21 mouse cellular contexts compared by ENCODE assay signal in the genomic region with DNA sequence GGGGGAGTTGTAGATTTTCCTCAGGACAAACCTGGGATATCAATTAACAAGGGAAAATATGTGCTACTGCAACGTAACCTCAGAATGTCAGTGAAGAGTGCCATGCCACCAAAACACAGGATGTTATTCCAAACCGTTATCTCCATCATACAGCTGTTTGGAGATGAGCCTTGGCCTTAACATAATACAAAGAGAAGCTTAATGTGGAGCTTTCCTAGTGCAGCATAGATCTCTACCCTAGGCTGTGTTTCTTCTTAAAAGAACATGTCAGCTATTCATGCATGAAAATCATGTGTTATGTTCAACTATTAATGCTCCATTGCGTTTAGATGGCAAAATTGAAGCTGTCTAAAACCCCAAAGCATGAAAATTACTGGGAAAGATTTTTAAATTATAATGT.
DNase-seq lines count a peak whose midpoint lies in the region; ATAC-seq and TF ChIP-seq lines count a peak whose summit lies in the region.
"Had no signal": no experiment of that assay in that cellular context is flagged by ENCODE, and none has a peak within 500 bp of the region (broad histone marks: within the 10 kb centered on the region; RNA-seq: fewer than 3 reads in every experiment).

No protein-coding gene starts in this region.

- H3K4me3 ChIP-seq in heart, postnatal 0 days (ENCODE audit: low read depth, low read length) = no peak overlapping the region
- H3K4me3 ChIP-seq in midbrain, postnatal 0 days (ENCODE audit: low read depth, low read length) = no peak overlapping the region
- H3K4me3 ChIP-seq in midbrain, embryonic 11.5 days (ENCODE audit: low read depth, low read length) = no peak overlapping the region
- H3K4me3 ChIP-seq: embryonic facial prominence, embryonic 10.5 days; forebrain, embryonic 13.5 days; hindbrain, embryonic 15.5 days had no signal

- H3K27me3 ChIP-seq in heart, postnatal 0 days (ENCODE audit: control insufficient read depth, insufficient read depth, low read length) = no peaks in the 10 kb centered on the region
- no peaks in the 10 kb centered on the region for H3K27me3 ChIP-seq in midbrain, postnatal 0 days (ENCODE audit: insufficient read depth, low read length)
- no peaks in the 10 kb centered on the region for H3K27me3 ChIP-seq in midbrain, embryonic 11.5 days (ENCODE audit: control insufficient read depth, insufficient read depth, low read length)
- H3K27me3 ChIP-seq: forebrain, embryonic 13.5 days; hindbrain, embryonic 15.5 days had no signal

- H3K27ac ChIP-seq in heart, postnatal 0 days (ENCODE audit: low read depth) = no peak overlapping the region
- H3K27ac ChIP-seq in midbrain, postnatal 0 days (ENCODE audit: low read depth, low read length) = no peak overlapping the region
- H3K27ac ChIP-seq in midbrain, embryonic 11.5 days (ENCODE audit: low read depth, low read length) = no peak overlapping the region
- H3K27ac ChIP-seq: embryonic facial prominence, embryonic 10.5 days; forebrain, embryonic 13.5 days; hindbrain, embryonic 15.5 days had no signal

- TF ChIP-seq EP300 in heart, postnatal 0 days (IDR thresholded peaks at IDR 0.05; ENCODE audit: low read depth) = no peak

- H3K9me3 ChIP-seq in heart, postnatal 0 days (replicated peaks; ENCODE audit: control insufficient read depth, low read length) = no peaks in the 10 kb centered on the region
- H3K9me3 ChIP-seq in midbrain, postnatal 0 days (ENCODE audit: low read length) = no peaks in the 10 kb centered on the region
- H3K9me3 ChIP-seq in midbrain, embryonic 11.5 days (ENCODE audit: control insufficient read depth, low read length) = no peaks in the 10 kb centered on the region
- H3K9me3 ChIP-seq: embryonic facial prominence, embryonic 10.5 days; forebrain, embryonic 13.5 days; hindbrain, embryonic 15.5 days had no signal

- H3K4me1 ChIP-seq in heart, postnatal 0 days (ENCODE audit: control insufficient read depth, insufficient read depth) = no peaks in the 10 kb centered on the region
- no peaks in the 10 kb centered on the region for H3K4me1 ChIP-seq in midbrain, postnatal 0 days (ENCODE audit: insufficient read depth, low read length)
- no peaks in the 10 kb centered on the region for H3K4me1 ChIP-seq in midbrain, embryonic 11.5 days (ENCODE audit: control insufficient read depth, insufficient read depth, low read length)
- H3K4me1 ChIP-seq: forebrain, embryonic 13.5 days; hindbrain, embryonic 15.5 days had no signal

- DNase-seq in embryo, embryonic 9.5 days (ENCODE audit: extremely low spot score) = peak; percentile 4
- DNase-seq in embryo, embryonic 10 days (ENCODE audit: low spot score) = no peak
- DNase-seq in heart, postnatal 0 days (ENCODE audit: low spot score) = peak; percentile 8
- DNase-seq in heart, postnatal 36 days = no peak
- peak; percentile 2 for DNase-seq in lung, postnatal 25 days (ENCODE audit: low spot score)
- DNase-seq in lung, postnatal 14 days = no peak
- DNase-seq in midbrain, postnatal 0 days (ENCODE audit: low spot score) = no peak
- DNase-seq in midbrain, embryonic 11.5 days (ENCODE audit: low spot score, missing footprints) = no peak
- DNase-seq: adrenal gland, postnatal 10 days; B cell, adult 2 months; cerebellum, adult 11-12 months; cerebellum, adult 9-10 months; cerebellum, postnatal 25 days; forebrain, postnatal 0 days; gastrocnemius, postnatal 14 days had no signal

- no peak for ATAC-seq in heart, postnatal 0 days (ENCODE audit: insufficient read depth, low read depth)
- ATAC-seq in midbrain, postnatal 0 days (ENCODE audit: low FRiP score) = peak; percentile 54; the same call in 1 of the 2 replicates
- no peak for ATAC-seq in midbrain, embryonic 11.5 days (ENCODE audit: low FRiP score)
- ATAC-seq: CD4-positive, CD25-positive, alpha-beta regulatory T cell, adult 4 months; forebrain, embryonic 13.5 days; forebrain, postnatal 0 days had no signal

- no peak overlapping the region for H3K9ac ChIP-seq in heart, postnatal 0 days (replicated peaks; ENCODE audit: low read depth, low read length)
- H3K9ac ChIP-seq in midbrain, postnatal 0 days (replicated peaks; ENCODE audit: low read length, poor library complexity, severe bottlenecking) = no peak overlapping the region
- no peak overlapping the region for H3K9ac ChIP-seq in midbrain, embryonic 11.5 days (ENCODE audit: low read length)
- H3K9ac ChIP-seq: forebrain, embryonic 13.5 days; forebrain, postnatal 0 days; hindbrain, embryonic 15.5 days had no signal

- no peak for TF ChIP-seq CTCF in heart, postnatal 0 days (IDR thresholded peaks at IDR 0.05; ENCODE audit: low read depth)
- TF ChIP-seq CTCF in midbrain, postnatal 0 days (IDR thresholded peaks at IDR 0.05) = no peak

- no peak overlapping the region for H3K4me2 ChIP-seq in heart, postnatal 0 days (ENCODE audit: low read depth, low read length)
- no peak overlapping the region for H3K4me2 ChIP-seq in midbrain, postnatal 0 days (ENCODE audit: low read depth, low read length, poor library complexity, severe bottlenecking)
- no peak overlapping the region for H3K4me2 ChIP-seq in midbrain, embryonic 11.5 days
- H3K4me2 ChIP-seq: forebrain, embryonic 13.5 days; heart, embryonic 11.5 days; hindbrain, embryonic 15.5 days had no signal

- WGBS in heart, postnatal 0 days = 67% methylated on average over 3 of the region's 3 CpGs
- 68% methylated on average over 3 of the region's 3 CpGs for WGBS in midbrain, postnatal 0 days
- WGBS in midbrain, embryonic 11.5 days = 80% methylated on average over 3 of the region's 3 CpGs

- H3K36me3 ChIP-seq in heart, postnatal 0 days (replicated peaks; ENCODE audit: control insufficient read depth, insufficient read depth, low read length) = peaks cover 27% of the 10 kb centered on the region
- no peaks in the 10 kb centered on the region for H3K36me3 ChIP-seq in midbrain, postnatal 0 days (ENCODE audit: insufficient read depth, low read length)
- no peaks in the 10 kb centered on the region for H3K36me3 ChIP-seq in midbrain, embryonic 11.5 days (ENCODE audit: control insufficient read depth, insufficient read depth, low read length)
- H3K36me3 ChIP-seq: embryonic facial prominence, embryonic 10.5 days; G1E; hindbrain, embryonic 15.5 days had no signal

- intact Hi-C loops in heart, postnatal 36 days (cut with DNase I) = no loop called here

Comparison
In these comparisons a context has a peak if more than half of its experiments do, and no peak if none do; other contexts are left out.
1. DNase-seq: peak in embryo, embryonic 9.5 days (single experiment), heart, postnatal 0 days (single experiment) and lung, postnatal 25 days (single experiment); none in embryo, embryonic 10 days (single experiment), heart, postnatal 36 days (0 of 2), lung, postnatal 14 days (single experiment), midbrain, postnatal 0 days (single experiment) and midbrain, embryonic 11.5 days (single experiment).